Mouse (Mus musculus) cerebellum, postnatal 4 days (tissue): ENCODE data around the gene Crkl.
A peak's percentile ranks its signal among the peaks of the same experiment; 100 is the strongest.

Source experiments
- DNase-seq, 2 experiments: peaks; one replicate each; pipeline ENCODE4 v3.0.0; 2022; ENCODE audit warnings: low spot score in 2 of 2, mixed read lengths in 1 of 2

The Crkl gene

DNA sequence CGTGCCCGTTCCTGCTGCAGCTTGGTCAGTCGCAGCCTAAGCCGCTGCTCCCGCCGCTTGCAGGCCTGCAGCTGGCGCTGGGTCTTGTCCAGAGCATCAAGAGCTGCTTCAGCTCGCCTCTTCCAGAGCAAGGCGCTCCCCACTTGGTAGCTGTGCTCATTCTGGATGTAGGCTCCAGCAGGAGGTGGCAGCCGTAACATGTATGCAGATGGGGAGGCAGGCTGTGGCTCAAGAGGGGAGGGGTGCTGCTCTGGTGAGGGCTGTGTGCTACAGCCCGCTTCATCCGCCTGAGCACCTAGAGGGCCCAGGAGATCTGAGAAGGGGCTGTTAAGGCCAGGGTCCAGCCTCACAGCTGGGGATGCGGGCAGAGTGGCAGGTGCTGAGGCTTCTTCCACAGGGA lies 76.5 kb downstream of the Crkl start:
- no peak for DNase-seq

DNA sequence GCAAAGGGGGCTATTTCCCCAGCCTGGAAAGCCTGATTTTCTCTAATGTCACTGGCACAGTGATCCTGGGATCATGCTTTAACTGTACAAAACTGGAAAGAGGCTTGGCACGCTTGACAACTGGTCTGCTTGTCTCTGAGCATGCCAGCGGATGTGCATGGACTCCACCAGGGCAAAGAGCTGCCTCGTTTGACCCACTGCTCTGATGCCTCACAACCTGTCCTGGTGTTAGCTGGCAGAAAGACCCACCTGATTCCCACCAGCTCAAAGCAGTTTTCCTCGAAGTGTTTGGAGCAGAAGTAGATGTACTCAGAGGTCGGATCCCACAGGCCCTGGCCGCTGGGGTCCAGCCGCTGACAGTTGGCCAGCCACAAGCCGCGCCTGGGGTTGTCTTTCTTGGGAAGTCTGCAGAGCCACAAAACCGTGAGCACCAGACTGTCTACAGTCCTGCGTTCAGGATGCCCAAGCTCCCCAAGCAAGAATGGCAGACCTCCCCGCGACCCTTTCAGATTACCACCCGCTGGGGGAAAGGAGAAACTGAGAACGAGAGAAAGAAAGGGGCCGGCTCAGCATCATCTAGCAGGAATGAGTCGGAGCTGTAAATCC lies 78.3 kb downstream of the Crkl start:
- peak in 1 of 2 experiments; percentile 34 for DNase-seq

DNA sequence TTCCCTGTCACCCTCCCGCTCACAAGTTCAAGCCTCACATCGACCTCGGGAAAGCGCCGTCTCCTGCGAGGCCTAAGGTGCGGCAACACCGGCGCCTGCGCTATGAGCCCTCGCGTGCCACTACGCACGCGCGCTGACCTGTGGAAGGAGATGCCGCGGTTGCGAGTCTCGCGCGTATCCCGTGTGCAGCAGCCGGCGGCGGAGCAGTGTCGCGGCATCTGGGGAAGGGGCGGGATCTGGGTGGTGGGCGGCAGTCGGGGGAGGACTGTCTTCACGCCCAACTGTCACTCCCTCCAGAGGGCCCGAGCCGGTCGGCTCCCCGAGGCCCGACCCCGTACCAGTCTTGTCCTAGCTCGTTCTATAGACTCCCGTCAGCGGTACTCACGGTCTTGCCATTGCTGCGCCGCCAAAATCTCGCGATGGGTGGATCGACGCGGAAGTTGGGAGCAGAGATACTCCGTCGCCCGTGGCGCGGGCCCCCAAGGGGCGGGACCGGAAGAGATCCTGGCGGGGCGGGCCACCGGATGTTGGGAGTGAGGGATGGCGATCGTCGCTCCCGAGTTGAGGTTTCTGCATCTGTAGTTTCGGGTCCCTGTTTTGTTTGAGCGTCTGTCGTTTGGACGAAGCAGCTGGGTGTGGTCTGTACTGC lies 79.0 kb downstream of the Crkl start, which contains the start of gene Thap7:
Thap7 (minus strand) TSS at position 497 of the 649 bp plus-strand sequence.
- peak; percentile 96 to 97 for DNase-seq

DNA sequence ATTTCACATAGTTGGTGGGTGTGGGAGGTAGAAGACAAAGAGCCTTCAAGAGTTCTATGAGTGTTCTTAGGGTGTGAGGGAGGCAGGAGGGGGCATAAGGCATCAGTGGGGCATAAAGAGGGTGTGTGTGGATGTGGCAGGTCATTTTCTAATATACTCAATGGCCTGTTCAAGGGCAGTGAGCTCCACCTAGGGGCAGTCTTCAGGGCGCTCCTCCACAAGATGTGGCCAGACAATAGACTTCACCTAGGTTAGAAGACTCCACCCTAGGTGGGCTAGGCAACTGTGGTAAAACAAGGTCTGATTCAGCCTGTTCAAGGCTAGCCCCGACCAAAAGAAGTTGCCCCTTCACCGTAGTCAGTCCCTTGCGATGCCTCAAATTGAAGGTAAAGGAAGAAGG lies 80.5 kb downstream of the Crkl start:
- no peak for DNase-seq

GRCm38 (mm10) chr16:17532676-17533329 lies 81.0 kb downstream of the Crkl start:
- DNase-seq = no peak

GRCm38 (mm10) chr16:17536584-17536983 lies 84.8 kb downstream of the Crkl start:
- DNase-seq = no peak
